Mouse (Mus musculus): Measurements from ENCODE around the gene Smpd2.

- TF ChIP-seq CTCF (IDR thresholded peaks at IDR 0.05; ENCODE audit: insufficient read depth, low read length) (no peak), POLR2A (IDR thresholded peaks at IDR 0.05; ENCODE audit: borderline replicate concordance, extremely low read depth, low read depth, low read length) (no peak)
These were observed 22.8 kb downstream of the Smpd2 start for GRCm38 (mm10) chr10:41467325-41467724.
